8 mouse cellular contexts compared by ENCODE assay signal in the genomic region with DNA sequence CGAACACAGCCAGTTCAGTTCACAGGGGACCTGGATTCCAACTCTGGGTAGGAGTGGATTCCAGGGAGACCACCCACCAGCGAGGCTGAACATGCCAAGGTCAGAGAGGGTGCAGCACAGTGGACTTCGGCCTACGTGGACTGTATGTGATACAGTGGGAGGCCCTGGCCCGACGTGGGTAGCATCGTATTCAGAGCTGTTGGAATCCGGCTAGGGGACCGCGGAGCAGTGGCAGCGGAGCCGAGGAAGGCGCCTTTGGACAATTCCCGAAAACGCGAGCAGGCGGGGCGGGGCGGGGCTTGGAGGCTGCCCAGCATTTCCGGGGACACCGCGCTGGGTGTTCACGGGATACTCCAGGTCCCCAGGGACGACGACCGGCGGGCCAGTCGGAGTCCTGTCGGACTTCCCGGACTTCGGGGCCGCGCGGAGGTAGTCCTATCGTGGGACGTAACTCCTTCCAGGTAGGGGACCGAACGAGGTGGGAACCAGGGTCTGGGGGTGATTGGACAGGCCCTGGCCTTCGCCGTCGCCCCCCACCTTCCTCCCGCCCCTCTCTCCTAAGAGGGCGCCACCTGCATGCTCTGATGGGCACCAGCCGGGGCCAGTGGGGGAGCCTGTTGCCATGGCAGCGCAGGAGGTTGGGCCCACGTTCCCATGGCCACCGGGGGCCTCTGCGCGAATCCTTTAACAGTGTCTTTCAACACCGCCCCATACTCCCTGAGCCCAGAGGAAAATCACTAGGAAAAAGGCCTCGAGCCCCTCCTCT. TPM values are rescaled to one million over a fixed set of nuclear protein-coding genes. Genes with fewer than 3 reads are reported as not detected.
DNase-seq lines count a peak whose midpoint lies in the region; ATAC-seq and TF ChIP-seq lines count a peak whose summit lies in the region.

Gene Sema4b (plus strand): TSS at position 311 of the 766 bp plus-strand sequence.

- peak within 1 kb of the TSS; percentile 86 for H3K4me3 ChIP-seq in E14TG2a.4 (replicated peaks; ENCODE audit: low read length)
- H3K4me3 ChIP-seq in cerebellum, adult 2 months (replicated peaks; ENCODE audit: insufficient read depth, low read depth, low read length) = peak within 1 kb of the TSS; percentile 60
- peak within 1 kb of the TSS; percentile 50 for H3K4me3 ChIP-seq in forebrain, postnatal 0 days (ENCODE audit: low read depth, low read length)
- H3K4me3 ChIP-seq in liver, embryonic 16.5 days (ENCODE audit: low read depth, low read length) = peak within 1 kb of the TSS; percentile 72
- peak within 1 kb of the TSS; percentile 52 for H3K4me3 ChIP-seq in neural tube, embryonic 13.5 days
- H3K4me3 ChIP-seq in stomach, postnatal 0 days (ENCODE audit: low read depth, low read length) = peak within 1 kb of the TSS; percentile 61

- peak within 1 kb of the TSS; percentile 85 for H3K9ac ChIP-seq in forebrain, postnatal 0 days
- peak within 1 kb of the TSS; percentile 84 for H3K9ac ChIP-seq in liver, embryonic 16.5 days (ENCODE audit: low read depth, low read length)
- peak within 1 kb of the TSS; percentile 74 for H3K9ac ChIP-seq in neural tube, embryonic 13.5 days
- peak within 1 kb of the TSS; percentile 79 for H3K9ac ChIP-seq in stomach, postnatal 0 days (ENCODE audit: low read length)

- no peak; the same call in 1 of the 2 replicates for TF ChIP-seq POLR2A in cerebellum, adult 2 months (IDR thresholded peaks at IDR 0.05; ENCODE audit: borderline replicate concordance, insufficient read depth, low read length)

- intact Hi-C loops in heart, postnatal 25 days (cut with DNase I) = no loop called here

- H3K27ac ChIP-seq in cerebellum, adult 2 months (ENCODE audit: insufficient read depth, low read length) = peak within 1 kb of the TSS; percentile 26; the same call in 1 of the 2 replicates
- H3K27ac ChIP-seq in forebrain, postnatal 0 days (ENCODE audit: low read depth, low read length) = peak within 1 kb of the TSS; percentile 77
- peak within 1 kb of the TSS; percentile 92 for H3K27ac ChIP-seq in liver, embryonic 16.5 days (ENCODE audit: low read length)
- peak within 1 kb of the TSS; percentile 86 for H3K27ac ChIP-seq in neural tube, embryonic 13.5 days (replicated peaks)
- H3K27ac ChIP-seq in stomach, postnatal 0 days (replicated peaks) = peak within 1 kb of the TSS; percentile 93

- peak; percentile 25 for TF ChIP-seq EP300 in stomach, postnatal 0 days (optimal IDR thresholded peaks at IDR 0.05)

- peaks cover 76% of the 10 kb centered on the region for H3K4me1 ChIP-seq in E14TG2a.4 (replicated peaks; ENCODE audit: low read depth, low read length)
- H3K4me1 ChIP-seq in cerebellum, adult 2 months (ENCODE audit: control insufficient read depth, insufficient read depth, low read length) = peaks cover 3% of the 10 kb centered on the region; the same call in 1 of the 2 replicates
- H3K4me1 ChIP-seq in forebrain, postnatal 0 days (ENCODE audit: insufficient read depth) = peaks cover 23% of the 10 kb centered on the region
- peaks cover 51% of the 10 kb centered on the region for H3K4me1 ChIP-seq in liver, embryonic 16.5 days (ENCODE audit: control insufficient read depth, low read depth, low read length)
- peaks cover 64% of the 10 kb centered on the region for H3K4me1 ChIP-seq in neural tube, embryonic 13.5 days (replicated peaks)
- peaks cover 21% of the 10 kb centered on the region for H3K4me1 ChIP-seq in stomach, postnatal 0 days (replicated peaks; ENCODE audit: control insufficient read depth, insufficient read depth)

- 1% methylated on average over 51 of the region's 51 CpGs for WGBS in cerebellum, adult 2 months
- WGBS in forebrain, postnatal 0 days = under 1% methylated on average over 45 of the region's 51 CpGs
- 3% methylated on average over 50 of the region's 51 CpGs for WGBS in liver, embryonic 16.5 days (ENCODE audit: insufficient replicate concordance)
- under 1% methylated on average over 51 of the region's 51 CpGs for WGBS in neural tube, embryonic 13.5 days
- WGBS in stomach, postnatal 0 days = under 1% methylated on average over 51 of the region's 51 CpGs

- ATAC-seq in forebrain, postnatal 0 days = peak; percentile 98
- peak; percentile 73 for ATAC-seq in liver, embryonic 16.5 days (ENCODE audit: low read depth)
- peak; percentile 93 for ATAC-seq in neural tube, embryonic 13.5 days (ENCODE audit: low read depth)
- ATAC-seq in stomach, postnatal 0 days (ENCODE audit: low FRiP score, low TSS enrichment) = peak; percentile 78

- DNase-seq in cerebellum, adult 2 months = peak; percentile 84
- peak; percentile 96 for DNase-seq in forebrain, postnatal 0 days
- DNase-seq in heart, postnatal 25 days (ENCODE audit: low spot score) = peak; percentile 77
- peak; percentile 93 for DNase-seq in layer of hippocampus, adult 11-12 months (ENCODE audit: low spot score)
- peak; percentile 94 for DNase-seq in stomach, postnatal 0 days (ENCODE audit: low spot score)

- peaks cover 7% of the 10 kb centered on the region; the same call in 1 of the 2 replicates for H3K36me3 ChIP-seq in E14TG2a.4 (ENCODE audit: insufficient read depth, low read length)
- H3K36me3 ChIP-seq in forebrain, postnatal 0 days (ENCODE audit: insufficient read depth) = no peaks in the 10 kb centered on the region
- H3K36me3 ChIP-seq in liver, embryonic 16.5 days (ENCODE audit: control insufficient read depth, insufficient read depth) = no peaks in the 10 kb centered on the region
- H3K36me3 ChIP-seq in neural tube, embryonic 13.5 days = no peaks in the 10 kb centered on the region
- no peaks in the 10 kb centered on the region for H3K36me3 ChIP-seq in stomach, postnatal 0 days (ENCODE audit: control insufficient read depth, insufficient read depth, low read length)

- no peaks in the 10 kb centered on the region for H3K9me3 ChIP-seq in E14TG2a.4 (ENCODE audit: low read length)
- H3K9me3 ChIP-seq in forebrain, postnatal 0 days (ENCODE audit: low read length) = no peaks in the 10 kb centered on the region
- H3K9me3 ChIP-seq in liver, embryonic 16.5 days (replicated peaks; ENCODE audit: control insufficient read depth, low read length) = no peaks in the 10 kb centered on the region
- H3K9me3 ChIP-seq in neural tube, embryonic 13.5 days = no peaks in the 10 kb centered on the region
- H3K9me3 ChIP-seq in stomach, postnatal 0 days (ENCODE audit: control insufficient read depth, low read length) = no peaks in the 10 kb centered on the region

- no peak for TF ChIP-seq CTCF in E14TG2a.4 (conservative IDR thresholded peaks at IDR 0.05; ENCODE audit: low read length)
- TF ChIP-seq CTCF in cerebellum, adult 2 months (IDR thresholded peaks at IDR 0.05; ENCODE audit: borderline replicate concordance, insufficient read depth, low read depth, low read length) = no peak
- TF ChIP-seq CTCF in forebrain, postnatal 0 days (IDR thresholded peaks at IDR 0.05; ENCODE audit: low read depth) = peak; percentile 54
- TF ChIP-seq CTCF in stomach, postnatal 0 days (IDR thresholded peaks at IDR 0.05; ENCODE audit: low read depth) = peak; percentile 53

- H3K27me3 ChIP-seq in E14TG2a.4 (ENCODE audit: insufficient read depth, low read length) = no peaks in the 10 kb centered on the region
- no peaks in the 10 kb centered on the region for H3K27me3 ChIP-seq in cerebellum, adult 2 months (ENCODE audit: control insufficient read depth, insufficient read depth, low read length)
- H3K27me3 ChIP-seq in forebrain, postnatal 0 days (ENCODE audit: insufficient read depth, low read length) = no peaks in the 10 kb centered on the region
- no peaks in the 10 kb centered on the region for H3K27me3 ChIP-seq in liver, embryonic 16.5 days (ENCODE audit: control insufficient read depth, insufficient read depth, low read depth, low read length)
- H3K27me3 ChIP-seq in neural tube, embryonic 13.5 days = no peaks in the 10 kb centered on the region
- H3K27me3 ChIP-seq in stomach, postnatal 0 days (ENCODE audit: control insufficient read depth, insufficient read depth, low read length) = no peaks in the 10 kb centered on the region

- peak within 1 kb of the TSS; percentile 70 for H3K4me2 ChIP-seq in forebrain, postnatal 0 days (ENCODE audit: low read depth)
- peak within 1 kb of the TSS; percentile 89 for H3K4me2 ChIP-seq in liver, embryonic 16.5 days (ENCODE audit: low read depth, low read length)
- peak within 1 kb of the TSS; percentile 70 for H3K4me2 ChIP-seq in neural tube, embryonic 13.5 days
- H3K4me2 ChIP-seq in stomach, postnatal 0 days (replicated peaks; ENCODE audit: low read depth) = peak within 1 kb of the TSS; percentile 78

RNA-seq across cellular contexts. Expression of gene Sema4b, which starts in this region (rescaled TPM):
- 10.7 and 11.5 TPM in 2 replicates for polyA plus RNA-seq in cerebellum, adult 2 months (2012; rRNA removed)
- 24.5 and 35.6 TPM in 2 replicates for total RNA-seq in forebrain, postnatal 0 days (2014; rRNA removed)
- 17.0 and 22.4 TPM in 2 replicates for polyA plus RNA-seq in forebrain, postnatal 0 days (2015; fragmentation: Nextera tagmentation; extraction: Ambion mirVana)
- total RNA-seq in heart, postnatal 25 days (2021) = 10 to 100 TPM; 11.0 to 12.7 TPM
- polyA plus RNA-seq in liver, embryonic 16.5 days (2015; fragmentation: Nextera tagmentation; extraction: Ambion mirVana) = 13.4 and 14.4 TPM in 2 replicates
- polyA plus RNA-seq in neural tube, embryonic 13.5 days (2015; fragmentation: Nextera tagmentation; extraction: Ambion mirVana) = 22.1 and 23.2 TPM in 2 replicates
- 19.4 and 19.9 TPM in 2 replicates for polyA plus RNA-seq in stomach, postnatal 0 days (2015; fragmentation: Nextera tagmentation; extraction: Ambion mirVana)

Comparison
In these comparisons a context has a peak if more than half of its experiments do, and no peak if none do; other contexts are left out.
1. Peak in every context shown above with its lines: DNase-seq, ATAC-seq, H3K4me3 ChIP-seq and H3K27ac ChIP-seq.
2. CTCF ChIP-seq: peak in forebrain, postnatal 0 days (single experiment) and stomach, postnatal 0 days (single experiment); none in E14TG2a.4 (single experiment) and cerebellum, adult 2 months (single experiment).
3. H3K27ac ChIP-seq: peak in every context shown above with its lines; median percentile 93 in stomach, postnatal 0 days; 92 in liver, embryonic 16.5 days; 86 in neural tube, embryonic 13.5 days; 77 in forebrain, postnatal 0 days; 26 in cerebellum, adult 2 months.